Mouse (Mus musculus) hindbrain, embryonic 12.5 days (tissue): ENCODE measurements around the gene Usp8. TPM values are rescaled to one million over a fixed set of nuclear protein-coding genes. Genes with fewer than 3 reads are reported as not detected.
A peak's percentile ranks its signal among the peaks of the same experiment; 100 is the strongest.

Experiments
- ATAC-seq: fragments of 200-750 bp; cut with Nextera tagmentation; 2 replicates; pipeline ENCODE4 v1.8.0; 2017; ENCODE audit warnings: moderate TSS enrichment; ENCODE audit not compliant: low FRiP score
- H3K27ac ChIP-seq: fragments of 300-500 bp; sonication (generic); 2 replicates; pipeline ENCODE4 v1.5.1; 2016; ENCODE audit warnings: mild to moderate bottlenecking
- H3K27me3 ChIP-seq: fragments of 300-500 bp; sonication (generic); 2 replicates; pipeline ENCODE4 v1.6.1; 2016; ENCODE audit warnings: mild to moderate bottlenecking
- H3K36me3 ChIP-seq: fragments of 300-500 bp; sonication (generic); 2 replicates; pipeline ENCODE4 v1.6.1; 2016; ENCODE audit warnings: mild to moderate bottlenecking
- H3K4me1 ChIP-seq: fragments of 300-500 bp; sonication (generic); 2 replicates; pipeline ENCODE4 v1.6.1; 2016
- H3K4me2 ChIP-seq: fragments of 300-500 bp; sonication (generic); replicated peaks from 2 replicates; pipeline ENCODE4 v1.6.1; 2016; ENCODE audit warnings: mild to moderate bottlenecking
- H3K4me3 ChIP-seq: fragments of 300-500 bp; sonication (generic); 2 replicates; pipeline ENCODE4 v1.5.1; 2016; ENCODE audit warnings: mild to moderate bottlenecking
- H3K9ac ChIP-seq: fragments of 300-500 bp; sonication (generic); 2 replicates; pipeline ENCODE4 v1.6.1; 2016; ENCODE audit warnings: mild to moderate bottlenecking, moderate library complexity
- H3K9me3 ChIP-seq: fragments of 300-500 bp; sonication (generic); replicated peaks from 2 replicates; pipeline ENCODE4 v1.6.1; 2016; ENCODE audit warnings: mild to moderate bottlenecking
- WGBS: fragments of 180-500 bp; shearing (Covaris S2); methylation state at CpG from one replicate; pipeline ENCODE4 v1.1.7; 2016; 5-methylcytosine and 5-hydroxymethylcytosine counted together
- polyA plus RNA-seq: library from polyadenylated mRNA; unstranded; fragments of >200 nt; fragmentation: Nextera tagmentation; extraction: Ambion mirVana; gene quantifications from 2 replicates; pipeline ENCODE4 v1.2.1, GENCODE M21; 2016

Usp8 gene
- polyA plus RNA-seq, 1 experiment from 2014 or later, result 40.0 TPM

DNA sequence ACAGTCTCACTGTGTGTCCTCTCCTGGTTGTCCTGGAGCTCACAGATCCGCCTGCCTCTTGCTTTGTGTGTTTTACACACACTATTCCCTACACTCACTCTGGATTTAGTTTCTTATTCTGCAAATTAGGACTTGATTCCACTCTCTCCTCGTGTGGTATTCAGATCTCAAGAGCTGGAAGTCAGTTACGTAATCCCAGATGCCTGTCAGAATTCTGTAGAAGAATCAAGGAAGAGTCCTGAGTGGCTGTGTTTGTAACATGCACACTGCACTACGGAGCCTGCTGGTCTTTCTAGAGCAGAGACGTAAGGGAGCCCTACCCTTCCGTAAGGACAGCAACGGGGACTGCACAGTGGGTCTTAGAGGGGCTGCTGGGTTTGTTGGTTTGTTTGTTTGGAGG lies 52.2 kb downstream of the Usp8 start:
- Histone ChIP-seq H3K4me2 (no peak overlapping the region), H3K27me3 (no peaks in the 10 kb centered on the region), H3K27ac (no peak overlapping the region), H3K9me3 (no peaks in the 10 kb centered on the region), H3K36me3 (peaks cover 85% of the 10 kb centered on the region), H3K9ac (no peak overlapping the region), H3K4me1 (no peaks in the 10 kb centered on the region), H3K4me3 (no peak overlapping the region)
- WGBS, result 95% methylated on average over 7 of the region's 7 CpGs
- ATAC-seq, result no peak

DNA sequence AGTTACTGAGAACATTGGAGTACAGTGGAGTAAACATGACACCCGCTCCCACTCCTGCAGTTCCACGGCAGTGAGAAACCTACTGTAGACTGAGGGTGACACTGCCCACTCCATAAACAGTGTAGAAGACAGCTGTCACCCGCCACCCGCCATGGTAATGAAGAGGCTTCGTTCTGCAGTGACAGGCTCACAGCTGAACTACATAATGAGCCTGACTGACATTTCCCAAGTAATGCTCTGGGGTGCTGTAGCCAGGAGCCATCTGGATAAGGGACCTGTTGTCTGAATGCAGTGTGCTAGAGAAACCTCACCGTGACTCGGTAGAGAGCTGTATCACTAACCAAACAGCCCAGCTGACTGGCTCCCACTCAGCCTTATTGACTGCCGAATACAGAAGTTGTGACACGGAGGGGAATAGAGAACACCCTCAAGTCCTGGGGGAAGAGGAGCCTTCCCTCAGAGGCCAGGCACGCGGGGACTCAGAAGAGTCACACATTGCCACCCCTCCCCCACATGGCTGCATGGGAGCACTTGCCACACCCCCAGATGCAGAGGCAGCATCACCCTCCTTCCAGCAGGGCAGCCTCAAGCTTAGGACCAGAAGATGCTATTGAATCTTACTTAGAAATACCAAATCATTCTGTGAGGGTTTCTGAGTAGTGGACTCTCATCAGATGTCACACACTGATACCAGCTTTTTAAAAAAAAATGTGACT lies 58.9 kb downstream of the Usp8 start:
- Histone ChIP-seq H3K9me3 (no peaks in the 10 kb centered on the region), H3K36me3 (peaks cover 25% of the 10 kb centered on the region), H3K27ac (no peak overlapping the region), H3K27me3 (no peaks in the 10 kb centered on the region), H3K9ac (no peak overlapping the region), H3K4me3 (no peak overlapping the region), H3K4me1 (peaks cover 9% of the 10 kb centered on the region), H3K4me2 (peak overlapping the region; percentile 25)
- peak; percentile 71 for ATAC-seq
- 41% methylated on average over 11 of the region's 11 CpGs for WGBS

DNA sequence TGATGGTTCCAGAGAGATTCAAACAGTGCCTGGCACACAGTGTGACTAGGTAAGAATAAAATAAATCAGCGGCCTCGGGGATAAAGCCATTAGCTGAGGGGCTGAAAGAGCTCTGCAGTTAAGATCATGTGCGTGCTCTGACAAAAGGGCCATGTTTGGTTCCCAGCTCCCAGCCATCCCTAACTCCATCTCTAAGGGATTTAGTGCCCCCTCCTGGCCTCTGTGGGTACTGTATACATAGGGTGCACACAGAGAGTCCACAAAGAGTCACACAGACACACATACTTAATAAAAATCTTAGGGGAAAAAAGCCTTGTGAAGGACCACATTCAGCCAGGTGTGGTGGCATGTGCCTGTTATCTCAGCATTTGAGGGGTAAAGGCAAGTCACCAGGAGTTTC lies 60.5 kb downstream of the Usp8 start:
- peaks cover 9% of the 10 kb centered on the region for H3K36me3 ChIP-seq
- no peak overlapping the region for H3K4me3 ChIP-seq
- 100% methylated on average over 3 of the region's 3 CpGs for WGBS
- no peaks in the 10 kb centered on the region for H3K9me3 ChIP-seq
- H3K27me3 ChIP-seq, result no peaks in the 10 kb centered on the region
- no peak overlapping the region for H3K9ac ChIP-seq
- ATAC-seq, result no peak
- no peak overlapping the region for H3K27ac ChIP-seq
- H3K4me2 ChIP-seq, result no peak overlapping the region
- peaks cover 9% of the 10 kb centered on the region for H3K4me1 ChIP-seq

DNA sequence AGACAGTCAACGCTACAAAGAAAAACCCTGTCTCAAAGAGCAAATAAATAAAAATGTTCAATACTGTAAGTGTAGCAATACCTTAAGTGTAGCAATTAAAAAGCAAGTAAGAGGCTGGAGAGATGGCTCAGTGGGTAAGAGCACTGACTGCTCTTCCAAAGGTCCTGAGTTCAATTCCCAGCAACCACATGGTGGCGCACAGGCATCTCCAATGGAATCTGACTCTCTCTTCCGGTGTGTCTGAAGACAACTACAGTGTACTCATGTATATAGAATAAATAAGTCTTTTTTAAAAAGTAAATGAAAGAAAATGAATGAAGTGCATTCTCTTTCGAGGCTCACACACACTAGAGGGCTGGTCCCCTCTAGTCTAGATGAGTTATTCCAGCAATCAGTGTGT lies 61.1 kb downstream of the Usp8 start:
- Histone ChIP-seq H3K9ac (no peak overlapping the region), H3K4me2 (no peak overlapping the region), H3K9me3 (no peaks in the 10 kb centered on the region), H3K36me3 (peaks cover 3% of the 10 kb centered on the region; the same call in 1 of the 2 replicates), H3K27me3 (no peaks in the 10 kb centered on the region), H3K4me1 (peaks cover 9% of the 10 kb centered on the region), H3K27ac (no peak overlapping the region), H3K4me3 (no peak overlapping the region)
- no peak for ATAC-seq
- 75% methylated on average over 4 of the region's 4 CpGs for WGBS

DNA sequence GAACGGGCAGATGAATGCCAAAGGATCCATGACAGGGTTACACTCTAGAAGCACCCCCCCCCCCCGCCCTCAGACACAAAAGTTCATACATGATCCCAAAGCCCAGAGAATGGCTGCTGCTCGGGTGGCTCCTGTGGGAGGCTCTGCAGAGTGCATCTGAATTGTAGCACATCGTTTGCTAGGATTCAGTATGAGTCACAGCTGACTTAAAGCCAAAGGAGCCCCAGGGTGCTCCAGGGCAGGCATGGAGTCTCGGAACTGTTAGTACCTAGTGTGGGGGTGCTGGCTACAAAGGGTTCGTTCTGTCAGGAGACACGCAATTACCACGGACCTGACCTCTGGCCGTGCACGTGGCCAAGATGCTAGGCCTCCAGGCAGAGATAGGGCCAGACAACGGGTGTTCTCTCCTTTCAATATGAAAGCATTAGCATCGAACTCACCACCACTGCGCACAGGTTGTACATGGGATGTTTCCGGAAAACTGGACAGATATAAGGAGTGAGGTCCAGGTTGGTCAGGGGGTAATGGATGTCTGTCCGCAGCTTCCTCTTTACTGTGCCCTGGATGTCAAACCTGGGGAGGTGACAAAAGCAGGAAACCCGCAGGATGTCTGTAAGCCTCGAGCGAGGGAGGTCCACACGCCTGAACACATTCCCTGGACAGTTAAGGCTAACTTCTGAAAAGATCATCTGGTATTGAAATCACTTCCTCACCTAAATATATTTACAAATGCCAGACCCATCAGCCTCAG lies 62.5 kb downstream of the Usp8 start:
- Histone ChIP-seq H3K4me2 (no peak overlapping the region), H3K36me3 (no peaks in the 10 kb centered on the region), H3K27ac (no peak overlapping the region), H3K27me3 (no peaks in the 10 kb centered on the region), H3K4me1 (peaks cover 9% of the 10 kb centered on the region), H3K9ac (no peak overlapping the region), H3K4me3 (no peak overlapping the region), H3K9me3 (no peaks in the 10 kb centered on the region)
- 77% methylated on average over 19 of the region's 19 CpGs for WGBS
- ATAC-seq, result no peak

DNA sequence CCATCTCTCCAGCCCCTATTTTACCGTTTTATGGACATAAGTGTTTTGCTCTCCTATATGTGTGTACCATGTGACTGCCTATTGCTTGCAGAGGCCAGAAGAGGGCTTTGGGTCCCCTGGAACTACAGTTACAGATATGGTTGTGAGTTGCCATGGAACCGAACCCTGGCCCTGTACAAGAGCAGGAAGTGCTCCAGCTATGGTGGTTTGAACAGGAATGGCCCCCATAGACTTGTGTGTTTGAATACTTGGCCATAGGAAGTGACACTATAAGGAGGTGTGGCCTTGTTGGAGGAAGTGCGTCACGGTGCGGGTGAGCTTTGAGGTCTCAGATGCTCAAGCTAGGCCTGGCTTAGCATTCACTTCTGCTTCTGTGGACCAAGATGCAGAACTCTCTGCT lies 65.1 kb downstream of the Usp8 start:
- Histone ChIP-seq H3K27ac (no peak overlapping the region), H3K27me3 (no peaks in the 10 kb centered on the region), H3K36me3 (no peaks in the 10 kb centered on the region), H3K4me3 (no peak overlapping the region), H3K4me2 (no peak overlapping the region), H3K9me3 (no peaks in the 10 kb centered on the region), H3K4me1 (no peaks in the 10 kb centered on the region), H3K9ac (no peak overlapping the region)
- ATAC-seq, result no peak
- WGBS, result 92% methylated on average over 5 of the region's 5 CpGs

DNA sequence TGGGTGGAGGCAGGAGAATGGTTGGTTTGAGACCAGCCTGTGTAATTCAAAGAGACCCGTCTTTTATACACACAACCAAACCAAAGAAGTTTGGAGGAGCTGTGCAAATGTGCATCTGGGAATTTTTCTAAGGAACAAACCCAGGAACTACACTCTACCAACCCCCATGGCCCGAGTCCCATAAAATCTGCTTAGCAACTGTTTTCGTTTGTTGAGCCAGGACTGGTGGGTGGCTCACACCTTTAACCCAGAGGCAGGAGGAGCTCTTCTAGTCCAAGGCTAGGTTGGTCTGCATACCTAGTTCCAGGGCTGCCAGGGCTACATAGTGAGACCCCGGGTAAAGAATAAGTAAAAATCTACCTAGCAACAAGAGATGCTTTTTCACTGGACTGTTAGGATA lies 68.8 kb downstream of the Usp8 start:
- 71% methylated on average over 4 of the region's 4 CpGs for WGBS
- no peaks in the 10 kb centered on the region for H3K4me1 ChIP-seq
- no peaks in the 10 kb centered on the region for H3K27me3 ChIP-seq
- no peak overlapping the region for H3K4me3 ChIP-seq
- no peak overlapping the region for H3K4me2 ChIP-seq
- no peak overlapping the region for H3K9ac ChIP-seq
- ATAC-seq, result no peak
- H3K27ac ChIP-seq, result no peak overlapping the region
- H3K36me3 ChIP-seq, result no peaks in the 10 kb centered on the region
- H3K9me3 ChIP-seq, result no peaks in the 10 kb centered on the region

DNA sequence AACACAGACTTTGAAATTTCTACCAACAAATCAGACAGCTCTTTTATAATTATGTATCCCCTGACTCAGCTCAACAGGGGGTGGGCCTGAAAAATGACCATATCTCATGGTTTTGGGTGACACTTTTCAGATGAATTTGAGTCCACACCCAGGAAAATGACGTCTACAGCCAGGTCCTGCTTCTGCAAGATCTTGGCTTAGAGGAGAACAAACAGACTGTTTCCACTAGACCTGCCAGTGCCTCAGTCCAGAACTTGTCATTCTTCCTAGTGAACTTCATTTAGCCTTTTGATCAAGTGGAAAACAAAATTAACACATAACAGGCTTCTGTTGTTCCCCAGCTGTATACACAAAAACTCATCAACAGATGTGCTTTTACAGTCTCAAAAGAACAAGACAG lies 69.3 kb downstream of the Usp8 start:
- Histone ChIP-seq H3K9ac (no peak overlapping the region), H3K27me3 (no peaks in the 10 kb centered on the region), H3K36me3 (no peaks in the 10 kb centered on the region), H3K27ac (no peak overlapping the region), H3K9me3 (no peaks in the 10 kb centered on the region), H3K4me2 (no peak overlapping the region), H3K4me3 (no peak overlapping the region), H3K4me1 (no peaks in the 10 kb centered on the region)
- WGBS, result 69% methylated on average over 1 of the region's 1 CpGs
- ATAC-seq, result no peak

DNA sequence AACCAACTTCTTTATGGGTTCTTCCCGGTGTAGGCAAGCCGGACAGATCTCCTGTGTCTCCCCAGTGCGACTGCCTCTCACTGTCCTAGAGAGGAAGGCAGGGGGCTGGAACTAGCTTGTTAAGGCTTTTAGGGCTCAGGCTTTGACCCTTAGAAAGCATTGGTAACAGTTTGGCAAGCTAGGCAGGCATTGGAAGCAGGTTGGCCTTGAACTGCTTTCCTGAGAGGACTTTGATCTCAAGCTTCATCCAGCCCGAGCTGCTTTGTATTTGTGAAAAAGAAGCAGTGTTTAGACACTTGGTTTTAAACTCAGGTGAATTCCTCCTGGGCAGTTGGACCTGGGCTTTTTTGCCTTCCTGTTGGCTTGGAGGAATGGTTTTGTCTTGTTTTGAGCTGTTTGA lies 71.7 kb downstream of the Usp8 start:
- Histone ChIP-seq H3K27me3 (no peaks in the 10 kb centered on the region), H3K4me1 (no peaks in the 10 kb centered on the region), H3K4me2 (no peak overlapping the region), H3K9ac (no peak overlapping the region), H3K9me3 (no peaks in the 10 kb centered on the region), H3K36me3 (no peaks in the 10 kb centered on the region), H3K4me3 (no peak overlapping the region), H3K27ac (no peak overlapping the region)
- ATAC-seq, result no peak
- 93% methylated on average over 4 of the region's 4 CpGs for WGBS

DNA sequence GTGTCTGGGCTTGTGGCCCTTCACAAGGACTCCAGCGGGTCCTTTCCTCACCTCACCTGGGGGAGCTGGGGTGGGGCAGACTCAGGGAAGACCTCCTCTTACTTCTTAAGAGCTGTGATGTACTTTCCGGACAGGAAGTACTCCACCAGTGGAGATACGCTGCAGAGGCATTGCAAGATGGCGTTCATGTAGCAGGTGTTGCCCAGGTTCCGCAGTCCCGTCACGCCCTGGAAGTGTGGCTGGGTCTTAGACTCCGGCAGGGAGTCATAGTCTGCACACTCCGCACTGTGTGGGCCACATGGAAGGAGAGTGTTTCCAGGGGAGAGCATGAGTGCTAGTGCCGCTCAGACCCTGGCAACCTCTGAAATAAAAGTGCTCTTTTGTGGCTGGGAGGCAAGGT lies 73.2 kb downstream of the Usp8 start:
- no peak overlapping the region for H3K4me3 ChIP-seq
- no peaks in the 10 kb centered on the region for H3K9me3 ChIP-seq
- no peak overlapping the region for H3K4me2 ChIP-seq
- WGBS, result 84% methylated on average over 10 of the region's 10 CpGs
- no peaks in the 10 kb centered on the region for H3K27me3 ChIP-seq
- H3K36me3 ChIP-seq, result no peaks in the 10 kb centered on the region
- no peaks in the 10 kb centered on the region for H3K4me1 ChIP-seq
- H3K9ac ChIP-seq, result no peak overlapping the region
- no peak overlapping the region for H3K27ac ChIP-seq
- ATAC-seq, result no peak

DNA sequence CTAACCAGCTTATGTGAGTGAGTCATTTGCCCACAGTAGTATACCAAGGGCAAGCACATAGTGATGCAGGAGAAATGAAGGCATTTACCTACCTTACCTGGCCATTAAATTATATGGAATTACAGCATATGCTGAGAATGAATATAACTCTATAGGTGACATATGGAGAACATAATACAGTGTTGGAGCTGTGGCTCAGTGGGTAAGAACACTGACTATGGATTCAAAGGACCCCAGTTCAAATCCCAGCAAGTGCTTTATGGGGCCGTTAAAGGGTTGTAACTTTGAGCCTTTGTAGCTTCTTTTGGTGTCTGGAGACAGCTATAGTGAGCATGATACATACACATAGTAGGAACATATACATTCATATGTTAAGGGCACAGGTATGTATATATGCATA lies 74.3 kb downstream of the Usp8 start:
- Histone ChIP-seq H3K27me3 (no peaks in the 10 kb centered on the region), H3K36me3 (no peaks in the 10 kb centered on the region), H3K4me2 (no peak overlapping the region), H3K27ac (no peak overlapping the region), H3K4me1 (no peaks in the 10 kb centered on the region), H3K9me3 (no peaks in the 10 kb centered on the region), H3K4me3 (no peak overlapping the region), H3K9ac (no peak overlapping the region)
- WGBS, result 96% methylated on average over 1 of the region's 1 CpGs
- ATAC-seq, result no peak

DNA sequence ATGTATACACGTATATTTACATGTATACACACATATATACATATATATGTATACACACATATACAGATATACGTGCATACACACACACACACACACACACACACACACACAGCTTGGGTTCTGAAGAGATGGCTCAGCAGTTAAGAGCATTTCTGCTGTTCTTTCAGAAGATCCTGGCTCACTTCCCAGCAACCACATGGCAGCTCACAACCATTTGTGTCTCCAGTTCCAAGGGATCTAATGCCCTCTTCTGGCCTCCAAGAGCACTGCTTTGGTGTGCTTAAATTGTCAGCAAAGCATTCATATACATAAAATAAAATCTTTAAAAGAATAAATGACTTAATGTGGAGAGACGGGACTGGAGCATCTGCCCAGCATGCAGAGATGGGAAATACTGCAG lies 75.3 kb downstream of the Usp8 start:
- H3K27ac ChIP-seq, result no peak overlapping the region
- WGBS, result 74% methylated on average over 3 of the region's 3 CpGs
- no peak overlapping the region for H3K4me2 ChIP-seq
- H3K9me3 ChIP-seq, result no peaks in the 10 kb centered on the region
- H3K4me3 ChIP-seq, result no peak overlapping the region
- no peaks in the 10 kb centered on the region for H3K36me3 ChIP-seq
- H3K4me1 ChIP-seq, result no peaks in the 10 kb centered on the region
- no peak overlapping the region for H3K9ac ChIP-seq
- H3K27me3 ChIP-seq, result no peaks in the 10 kb centered on the region
- no peak for ATAC-seq

DNA sequence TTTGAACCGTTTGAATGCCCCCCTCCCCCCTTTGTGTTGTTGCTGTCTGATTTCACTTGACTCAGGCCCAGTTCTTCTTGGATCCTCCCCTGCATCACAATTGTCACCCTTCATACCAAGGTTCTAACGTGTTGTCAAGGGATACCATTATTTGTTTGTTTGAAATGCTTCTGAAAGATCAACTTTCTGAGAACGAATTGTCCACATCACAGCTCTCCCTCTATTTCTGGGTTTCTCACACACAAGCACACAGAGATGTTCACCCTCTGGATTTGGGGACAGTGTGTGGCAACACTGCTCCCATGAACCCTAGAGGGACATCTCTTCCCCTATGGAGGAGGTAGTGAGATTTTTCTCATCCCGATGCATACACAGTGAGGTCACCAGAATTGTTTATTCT lies 76.2 kb downstream of the Usp8 start, which contains the start of gene Usp50:
Gene Usp50, minus strand, starts transcription at position 101 of the 400 bp plus-strand sequence.
- Histone ChIP-seq H3K9me3 (no peaks in the 10 kb centered on the region), H3K4me3 (no peak within 1 kb of the TSS), H3K4me1 (no peaks in the 10 kb centered on the region), H3K36me3 (no peaks in the 10 kb centered on the region), H3K4me2 (no peak within 1 kb of the TSS), H3K27ac (no peak within 1 kb of the TSS), H3K27me3 (no peaks in the 10 kb centered on the region), H3K9ac (no peak within 1 kb of the TSS)
- WGBS, result 65% methylated on average over 4 of the region's 4 CpGs
- ATAC-seq, result no peak
